Comparison of ENCODE assay signal across 8 mouse cellular contexts in the genomic region with DNA sequence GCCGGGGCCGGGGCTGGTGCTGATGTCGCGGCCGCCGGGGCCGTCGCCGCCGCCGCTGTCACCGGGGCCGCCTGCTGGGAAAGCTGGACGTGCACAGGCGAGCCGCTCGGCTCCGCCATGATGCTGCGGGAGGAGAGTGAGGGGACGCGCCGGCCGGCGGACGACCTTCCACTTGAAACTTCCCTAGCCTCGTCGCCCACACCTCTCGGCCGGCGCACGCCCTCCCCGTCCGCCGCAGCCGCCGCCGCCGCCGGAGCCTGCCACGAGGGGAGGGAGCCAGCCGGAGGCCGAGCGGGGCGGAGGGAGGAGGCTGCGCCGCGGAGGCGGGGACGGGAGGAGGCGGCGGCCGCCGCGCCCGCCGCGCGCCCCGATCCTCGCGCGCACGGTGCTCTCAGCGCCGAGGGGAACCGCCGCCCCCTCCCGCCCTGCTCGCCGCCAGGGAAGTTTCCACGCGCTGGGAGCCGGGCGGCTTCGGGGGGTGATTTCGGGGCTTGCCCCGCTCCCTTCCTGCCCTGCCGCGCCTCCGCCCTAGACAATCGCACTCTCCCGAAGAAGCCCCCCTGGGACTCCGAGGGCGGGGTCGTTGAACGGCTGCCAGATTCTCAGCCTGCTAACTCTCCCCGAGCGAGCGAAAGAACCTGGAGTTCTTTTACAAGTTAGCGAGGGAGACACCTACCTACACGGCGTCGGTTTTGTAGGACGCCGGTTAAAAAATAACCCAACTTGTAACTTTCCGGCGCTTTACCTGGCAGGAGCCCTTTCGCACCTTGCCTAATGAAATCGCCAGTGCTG. TPM values are rescaled to one million over a fixed set of nuclear protein-coding genes. Genes with fewer than 3 reads are reported as not detected.
DNase-seq lines count a peak whose midpoint lies in the region; ATAC-seq and TF ChIP-seq lines count a peak whose summit lies in the region.

A gene (minus strand): TSS at position 510 of the 792 bp plus-strand sequence.

- peak within 1 kb of the TSS; percentile 84 for H3K4me2 ChIP-seq in forebrain, embryonic 13.5 days
- H3K4me2 ChIP-seq in heart, embryonic 16.5 days (ENCODE audit: low read depth, low read length) = peak within 1 kb of the TSS; percentile 80
- peak within 1 kb of the TSS; percentile 67 for H3K4me2 ChIP-seq in liver, embryonic 14.5 days (ENCODE audit: low read depth)
- H3K4me2 ChIP-seq in neural tube, embryonic 12.5 days (replicated peaks) = peak within 1 kb of the TSS; percentile 82

- H3K36me3 ChIP-seq in forebrain, embryonic 13.5 days (ENCODE audit: poor library complexity, severe bottlenecking) = no peaks in the 10 kb centered on the region
- H3K36me3 ChIP-seq in heart, embryonic 16.5 days (ENCODE audit: control insufficient read depth, insufficient read depth) = no peaks in the 10 kb centered on the region
- no peaks in the 10 kb centered on the region for H3K36me3 ChIP-seq in liver, embryonic 14.5 days (replicated peaks; ENCODE audit: control insufficient read depth, insufficient read depth, low read depth)
- H3K36me3 ChIP-seq in neural tube, embryonic 12.5 days = no peaks in the 10 kb centered on the region

- no peak within 1 kb of the TSS for H3K27ac ChIP-seq in brown adipose tissue, adult 24 weeks (replicated peaks; ENCODE audit: low read depth, low read length)
- peak within 1 kb of the TSS; percentile 91 for H3K27ac ChIP-seq in forebrain, embryonic 13.5 days
- peak within 1 kb of the TSS; percentile 98 for H3K27ac ChIP-seq in heart, embryonic 16.5 days (ENCODE audit: low read length)
- H3K27ac ChIP-seq in liver, embryonic 14.5 days = no peak within 1 kb of the TSS
- H3K27ac ChIP-seq in neural tube, embryonic 12.5 days = peak within 1 kb of the TSS; percentile 90

- 1% methylated on average over 27 of the region's 99 CpGs for WGBS in forebrain, embryonic 13.5 days
- WGBS in heart, embryonic 16.5 days = under 1% methylated on average over 84 of the region's 99 CpGs
- WGBS in liver, embryonic 14.5 days (ENCODE audit: insufficient replicate concordance) = 2% methylated on average over 80 of the region's 99 CpGs
- WGBS in neural tube, embryonic 12.5 days = under 1% methylated on average over 68 of the region's 99 CpGs

- no peaks in the 10 kb centered on the region for H3K4me1 ChIP-seq in brown adipose tissue, adult 24 weeks (ENCODE audit: control insufficient read depth, insufficient read depth, insufficient read length, low read length)
- H3K4me1 ChIP-seq in forebrain, embryonic 13.5 days = peaks cover 32% of the 10 kb centered on the region
- H3K4me1 ChIP-seq in heart, embryonic 16.5 days (ENCODE audit: control insufficient read depth, insufficient read depth, low read length) = peaks cover 21% of the 10 kb centered on the region
- H3K4me1 ChIP-seq in liver, embryonic 14.5 days (replicated peaks; ENCODE audit: control insufficient read depth in 2 of 2, insufficient read depth in 2 of 2, low read length in 1 of 2) = no peaks in the 10 kb centered on the region
- H3K4me1 ChIP-seq in neural tube, embryonic 12.5 days = peaks cover 13% of the 10 kb centered on the region

- H3K4me3 ChIP-seq in brown adipose tissue, adult 24 weeks (ENCODE audit: insufficient read depth, low read depth, low read length) = peak within 1 kb of the TSS; percentile 73
- peak within 1 kb of the TSS; percentile 94 for H3K4me3 ChIP-seq in forebrain, embryonic 13.5 days
- peak within 1 kb of the TSS; percentile 83 for H3K4me3 ChIP-seq in heart, embryonic 16.5 days (ENCODE audit: low read length)
- H3K4me3 ChIP-seq in liver, embryonic 14.5 days (ENCODE audit: insufficient read depth in 1 of 2, low read depth in 2 of 2, low read length in 2 of 2) = peak within 1 kb of the TSS; percentile 57 to 58
- peak within 1 kb of the TSS; percentile 93 for H3K4me3 ChIP-seq in neural tube, embryonic 12.5 days

- H3K9ac ChIP-seq in forebrain, embryonic 13.5 days = peak within 1 kb of the TSS; percentile 94
- H3K9ac ChIP-seq in heart, embryonic 16.5 days (ENCODE audit: low read length) = peak within 1 kb of the TSS; percentile 98
- no peak within 1 kb of the TSS for H3K9ac ChIP-seq in liver, embryonic 14.5 days (replicated peaks)
- H3K9ac ChIP-seq in neural tube, embryonic 12.5 days = peak within 1 kb of the TSS; percentile 92

- H3K9me3 ChIP-seq in forebrain, embryonic 13.5 days (replicated peaks) = no peaks in the 10 kb centered on the region
- H3K9me3 ChIP-seq in heart, embryonic 16.5 days (replicated peaks; ENCODE audit: control insufficient read depth, low read length) = no peaks in the 10 kb centered on the region
- no peaks in the 10 kb centered on the region for H3K9me3 ChIP-seq in liver, embryonic 14.5 days (ENCODE audit: control insufficient read depth, low read length)
- no peaks in the 10 kb centered on the region for H3K9me3 ChIP-seq in neural tube, embryonic 12.5 days

- no peak for TF ChIP-seq EP300 in liver, embryonic 14.5 days (IDR thresholded peaks at IDR 0.05; ENCODE audit: low read depth)

- DNase-seq in CD8-positive naive resting alpha-beta T cell, adult 2 months (ENCODE audit: low read depth in 2 of 2, low spot score in 2 of 2) = peak; percentile 39 to 48
- peak; percentile 89 for DNase-seq in kidney, postnatal 14 days
- DNase-seq in liver, embryonic 14.5 days (ENCODE audit: low read depth in 3 of 3, low spot score in 3 of 3) = peak in 2 of 3 experiments; percentile 12 to 25
- DNase-seq in thymus, adult 18-20 months = peak; percentile 59 to 61

- no peak for TF ChIP-seq CTCF in liver, embryonic 14.5 days (IDR thresholded peaks at IDR 0.05; ENCODE audit: low read depth)

- H3K27me3 ChIP-seq in forebrain, embryonic 13.5 days = no peaks in the 10 kb centered on the region
- H3K27me3 ChIP-seq in heart, embryonic 16.5 days (ENCODE audit: control insufficient read depth, insufficient read depth, low read length) = no peaks in the 10 kb centered on the region
- peaks cover 40% of the 10 kb centered on the region for H3K27me3 ChIP-seq in liver, embryonic 14.5 days (ENCODE audit: control insufficient read depth, insufficient read depth, low read length)
- H3K27me3 ChIP-seq in neural tube, embryonic 12.5 days (replicated peaks) = no peaks in the 10 kb centered on the region

- peak; percentile 90 for ATAC-seq in forebrain, embryonic 13.5 days
- peak; percentile 81 for ATAC-seq in heart, embryonic 16.5 days (replicated peaks; ENCODE audit: extremely low read depth, insufficient read depth, low FRiP score)
- ATAC-seq in liver, embryonic 14.5 days (ENCODE audit: insufficient read depth) = peak; percentile 69
- ATAC-seq in neural tube, embryonic 12.5 days (ENCODE audit: low FRiP score, low read depth) = peak; percentile 81

RNA-seq across cellular contexts. Expression of the gene that starts here (rescaled TPM):
- polyA plus RNA-seq in brown adipose tissue, adult 24 weeks (2012; ENCODE audit: insufficient read depth, insufficient read length, missing spikeins) = 16.0 and 16.7 TPM in 2 replicates
- polyA plus RNA-seq in forebrain, embryonic 13.5 days (2015; fragmentation: Nextera tagmentation; extraction: Ambion mirVana) = 27.7 and 28.2 TPM in 2 replicates
- 61.8 and 66.0 TPM in 2 replicates for polyA plus RNA-seq in heart, embryonic 16.5 days (2015; fragmentation: Nextera tagmentation; extraction: Ambion mirVana)
- 0.57 and 0.93 TPM in 2 replicates for polyA plus RNA-seq in liver, embryonic 14.5 days (2012; rRNA removed)
- 1.3 and 1.7 TPM in 2 replicates for polyA plus RNA-seq in liver, embryonic 14.5 days (2014; fragmentation: Nextera tagmentation; extraction: Ambion mirVana)
- polyA plus RNA-seq in neural tube, embryonic 12.5 days (2016; fragmentation: Nextera tagmentation; extraction: Ambion mirVana) = 44.1 and 46.5 TPM in 2 replicates

Comparison
In these comparisons a context has a peak if more than half of its experiments do, and no peak if none do; other contexts are left out.
1. DNase-seq: peak in every context shown above with its lines; median percentile 89 in kidney, postnatal 14 days; 60 in thymus, adult 18-20 months; 44 in CD8-positive naive resting alpha-beta T cell, adult 2 months; 18 in liver, embryonic 14.5 days.
2. H3K27ac ChIP-seq: peak in forebrain, embryonic 13.5 days (single experiment), heart, embryonic 16.5 days (single experiment) and neural tube, embryonic 12.5 days (single experiment); none in brown adipose tissue, adult 24 weeks (single experiment) and liver, embryonic 14.5 days (single experiment).
3. Peak in every context shown above with its lines, with median percentiles within 50 percentile points of each other: H3K4me3 ChIP-seq, ATAC-seq and H3K4me2 ChIP-seq.